Mouse (Mus musculus) cortical plate, adult 2 months (tissue): ENCODE results near the gene Nxnl1. TPM values are rescaled to one million over a fixed set of nuclear protein-coding genes. Genes with fewer than 3 reads are reported as not detected.
"Not testable (repeated sequence)": the region's sequence is repeated elsewhere in the genome, so short reads cannot be mapped to it uniquely, and the experiment has no call there.

ENCODE experiments used
- H3K27ac ChIP-seq: fragments of 200-500 bp; 2 replicates; pipeline ENCODE4 v1.5.1; 2012; ENCODE audit warnings: low read length, control low read depth, inconsistent platforms; ENCODE audit not compliant: insufficient read depth
- H3K4me1 ChIP-seq: fragments of 200-500 bp; 2 replicates; pipeline ENCODE4 v1.6.1; 2011; ENCODE audit warnings: low read length; ENCODE audit not compliant: control insufficient read depth, insufficient read depth
- H3K4me3 ChIP-seq: fragments of 200-500 bp; 2 replicates; pipeline ENCODE4 v1.5.1; 2011; ENCODE audit warnings: mild to moderate bottlenecking, low read length, control low read depth; ENCODE audit not compliant: insufficient read depth
- CTCF ChIP-seq: fragments of 200-500 bp; IDR thresholded peaks from 2 replicates; pipeline ENCODE4 v1.5.1; 2011; ENCODE audit warnings: mild to moderate bottlenecking, control low read depth, low read length; ENCODE audit not compliant: insufficient read depth; ENCODE audit errors: extremely low read depth
- POLR2A ChIP-seq: fragments of 200-500 bp; IDR thresholded peaks from 2 replicates; pipeline ENCODE4 v1.6.1; 2011; ENCODE audit warnings: mild to moderate bottlenecking, low read length, control low read depth; ENCODE audit not compliant: insufficient read depth; ENCODE audit errors: extremely low read depth
- polyA plus RNA-seq: library from polyadenylated mRNA; depleted of rRNA; stranded (reverse); fragments of >200 nt; gene quantifications from 2 replicates; pipeline ENCODE4 v1.2.3, GENCODE M21; 2012

The Nxnl1 gene
- polyA plus RNA-seq, 1 experiment = 0.04 TPM

DNA sequence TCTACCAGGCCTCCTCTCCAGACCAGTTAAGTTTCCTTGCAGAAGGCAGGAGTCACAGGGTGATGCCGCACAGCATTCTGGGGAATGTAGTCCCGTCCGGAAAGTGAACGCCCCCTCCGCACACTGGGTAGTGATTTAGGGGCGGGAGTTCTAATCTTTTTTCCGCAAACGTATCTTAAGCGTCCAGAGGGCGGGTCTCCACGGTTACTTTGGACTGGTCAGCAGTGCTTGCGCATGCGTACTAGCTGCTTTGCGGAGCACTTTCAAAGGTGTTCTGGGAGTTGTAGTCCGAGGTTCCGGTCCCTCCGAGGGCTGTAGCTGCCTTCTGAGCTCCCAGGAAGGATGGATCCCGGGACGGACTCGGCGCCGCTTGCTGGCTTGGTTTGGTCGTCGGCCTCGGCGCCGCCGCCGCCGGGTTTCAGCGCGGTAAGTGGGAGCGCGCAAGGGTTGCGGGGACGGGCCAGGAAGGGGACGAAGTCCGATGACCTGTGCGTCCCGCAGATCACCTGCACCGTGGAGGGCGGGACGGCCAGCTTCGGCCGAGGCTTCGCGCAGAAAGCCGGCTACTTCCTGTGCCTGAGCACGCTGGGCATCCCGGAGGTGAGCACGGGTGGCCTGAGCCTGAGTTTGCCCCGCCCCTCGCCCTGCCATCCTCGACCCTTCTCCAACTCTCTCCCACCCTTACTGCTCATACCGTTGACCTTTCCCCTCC lies 23.6 kb downstream of the Nxnl1 start, which contains the start of gene Mvb12a:
Gene Mvb12a, plus strand, starts transcription at position 291 of the 712 bp plus-strand sequence.
- H3K27ac ChIP-seq = no peak within 1 kb of the TSS
- H3K4me3 ChIP-seq = peak within 1 kb of the TSS; percentile 97
- TF ChIP-seq POLR2A (peak; percentile 73; the same call in 1 of the 2 replicates), CTCF (no peak)
- peaks cover 4% of the 10 kb centered on the region for H3K4me1 ChIP-seq

DNA sequence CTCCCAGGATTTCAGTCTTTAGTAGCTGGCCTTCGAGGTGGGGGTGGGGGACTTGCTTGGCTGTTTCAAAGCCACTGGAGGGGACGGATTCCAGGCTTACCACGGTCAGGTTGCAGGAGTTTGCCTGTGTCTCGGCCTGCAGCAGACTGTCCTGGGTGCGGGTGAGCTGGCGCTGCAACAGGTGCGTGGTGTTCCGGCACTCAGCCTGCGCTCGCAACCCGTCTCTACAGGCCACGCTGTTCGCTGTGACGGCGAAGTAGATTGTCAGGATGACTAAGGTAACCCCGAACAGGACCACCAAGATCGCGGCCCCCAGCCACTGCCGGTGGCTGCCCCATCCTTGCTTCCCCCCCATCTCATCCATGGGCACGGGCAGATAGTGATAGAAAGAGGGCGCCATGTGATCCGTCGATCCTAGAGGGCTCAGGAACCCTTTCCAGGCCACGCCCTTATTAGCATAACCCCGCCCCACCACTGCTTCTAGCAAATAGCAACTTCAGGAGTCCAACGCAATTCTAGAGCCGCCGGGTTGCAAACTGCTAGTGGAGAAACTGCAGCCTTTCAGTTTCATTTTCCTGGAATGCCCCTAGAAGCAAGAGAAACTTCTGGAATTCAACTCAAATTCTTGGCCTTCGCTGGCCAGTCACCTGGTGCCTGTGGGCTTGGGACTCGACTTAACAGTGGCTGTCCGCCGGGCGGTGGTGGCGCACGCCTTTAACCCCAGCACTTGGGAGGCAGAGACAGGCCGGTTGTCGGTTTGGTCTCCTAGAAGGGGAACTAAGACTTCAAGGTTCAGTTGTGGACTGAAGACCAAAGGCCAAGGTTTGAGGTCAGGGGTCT lies 29.2 kb downstream of the Nxnl1 start, which contains the start of gene Bst2:
Gene Bst2, minus strand, starts transcription at position 429 of the 840 bp plus-strand sequence.
- no peak within 1 kb of the TSS for H3K27ac ChIP-seq
- H3K4me1 ChIP-seq = no peaks in the 10 kb centered on the region
- TF ChIP-seq CTCF (no peak), POLR2A (no peak)
- H3K4me3 ChIP-seq = peak within 1 kb of the TSS; percentile 26

DNA sequence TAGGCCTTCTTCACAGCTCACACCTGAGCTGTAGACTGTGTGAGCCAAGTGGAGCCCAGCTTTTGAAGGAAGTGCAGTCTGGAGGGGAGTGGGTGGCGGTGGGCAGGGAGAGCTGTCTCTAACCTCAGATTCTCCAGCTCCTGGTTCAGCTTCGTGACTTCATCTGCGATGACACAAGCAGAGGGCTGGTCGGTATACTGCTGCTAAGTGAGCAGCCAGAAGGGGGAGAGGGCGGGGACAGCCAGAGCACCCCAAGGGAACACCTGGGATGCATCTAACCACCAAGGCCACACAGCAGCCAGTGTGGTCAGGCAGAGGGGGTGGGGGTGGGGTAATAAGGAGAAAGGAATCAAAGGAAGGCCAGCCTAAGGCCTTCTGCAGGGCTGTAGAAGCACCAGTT lies 30.7 kb downstream of the Nxnl1 start:
- H3K4me1 ChIP-seq = no peaks in the 10 kb centered on the region
- H3K4me3 ChIP-seq = no peak overlapping the region
- H3K27ac ChIP-seq = no peak overlapping the region
- no peak for TF ChIP-seq POLR2A
- no peak for TF ChIP-seq CTCF

DNA sequence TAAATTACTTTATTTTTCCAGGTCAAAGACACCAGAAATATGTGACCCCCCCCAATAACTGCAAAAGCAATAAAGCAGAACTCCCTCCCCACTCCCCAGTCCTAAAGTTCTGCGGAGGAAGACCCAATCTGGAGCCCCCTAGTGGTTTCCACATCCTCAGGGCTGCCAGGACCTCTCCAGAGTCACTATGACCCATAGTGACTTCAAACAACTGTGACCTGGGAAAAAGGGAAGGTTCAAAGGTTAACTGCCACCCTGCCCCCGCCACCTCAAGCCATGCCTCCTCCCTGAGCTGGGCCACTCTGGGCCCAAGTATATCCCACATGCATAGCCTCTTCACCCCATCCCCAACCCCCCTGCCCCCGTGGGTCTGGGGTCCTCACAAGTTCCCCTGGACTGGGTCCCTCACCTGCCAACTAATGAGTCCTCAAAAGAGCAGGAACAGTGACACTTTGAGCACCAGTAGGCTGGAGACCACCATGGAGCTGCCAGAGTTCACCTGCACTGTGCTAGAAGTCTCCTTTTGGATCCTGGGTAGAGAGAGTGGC lies 32.1 kb downstream of the Nxnl1 start:
- Histone ChIP-seq H3K4me1 (no peaks in the 10 kb centered on the region), H3K27ac (no peak overlapping the region), H3K4me3 (no peak overlapping the region)
- no peak for TF ChIP-seq CTCF
- TF ChIP-seq POLR2A = no peak

DNA sequence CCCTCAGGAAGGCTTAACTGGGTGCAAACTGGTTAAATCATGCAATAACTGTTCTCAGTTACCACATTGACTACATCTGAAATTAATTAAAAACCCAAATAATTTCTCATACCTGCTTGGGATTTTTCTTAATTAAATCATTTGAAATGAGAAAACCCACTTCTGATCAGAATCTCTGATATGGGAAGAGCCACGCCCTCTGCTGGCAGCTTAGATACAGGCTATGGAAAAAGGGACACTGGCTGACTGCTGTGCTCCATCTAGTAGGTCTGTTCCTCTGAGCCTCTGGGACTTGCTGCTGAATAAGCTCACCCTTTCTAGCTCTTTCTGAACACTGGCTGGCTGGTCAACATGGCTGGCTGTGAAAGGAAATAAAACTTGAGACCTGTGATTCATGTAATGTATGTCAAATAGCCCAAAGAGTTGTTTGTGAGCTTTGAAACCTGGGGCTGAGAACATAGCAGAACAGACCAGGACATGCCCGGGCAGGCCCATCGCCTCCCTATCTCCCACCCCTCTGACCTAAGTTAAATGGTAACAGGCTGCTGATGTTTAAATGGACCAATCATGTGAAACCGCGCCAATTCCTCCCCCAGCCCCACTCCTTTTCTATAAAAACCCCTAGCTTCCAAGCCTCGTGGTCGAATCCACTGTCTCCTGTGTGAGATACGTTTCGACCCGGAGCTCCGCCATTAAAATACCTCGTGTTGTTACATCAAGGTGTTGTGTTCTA lies 35.5 kb downstream of the Nxnl1 start:
- H3K27ac ChIP-seq, H3K4me3 ChIP-seq, H3K4me1 ChIP-seq: not testable (repeated sequence)
- peak; percentile 43 for TF ChIP-seq CTCF

DNA sequence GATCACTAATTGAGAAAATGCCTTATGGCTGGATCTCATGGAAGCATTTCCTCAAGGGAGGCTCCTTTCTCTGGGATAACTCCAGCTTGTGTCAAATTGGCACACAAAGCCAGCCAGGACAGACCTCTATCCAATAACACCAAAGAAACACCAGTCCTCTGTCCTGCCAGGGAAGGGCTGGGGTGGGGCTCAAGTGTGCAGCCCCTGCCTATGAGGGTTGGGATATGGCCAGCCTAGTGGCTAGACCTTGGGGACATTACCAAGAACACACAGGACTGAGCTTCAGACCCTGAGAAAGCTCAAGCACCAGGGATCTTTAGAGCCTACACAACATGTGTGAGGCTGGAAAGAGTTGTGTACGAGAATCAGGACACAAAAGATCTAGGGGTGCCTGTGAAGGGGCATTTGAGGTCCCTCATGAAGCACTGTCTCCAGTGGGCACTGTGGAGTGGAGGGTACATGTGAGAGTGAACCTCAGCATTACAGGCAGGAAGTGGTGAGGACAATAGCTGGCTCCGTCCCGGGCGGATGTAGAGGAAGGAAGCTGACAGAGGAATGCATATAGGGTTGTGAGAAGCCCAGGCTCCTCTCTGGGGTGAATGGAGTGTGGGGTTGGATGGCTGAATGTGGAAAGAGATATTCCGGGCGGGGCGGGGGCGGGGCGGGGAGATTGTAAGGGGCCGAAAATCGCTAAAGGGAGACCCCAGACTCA lies 37.9 kb downstream of the Nxnl1 start:
- H3K27ac ChIP-seq = 0 out of 2 replicates have a peak overlapping the region, but pooled peaks have one; percentile 12
- H3K4me3 ChIP-seq = no peak overlapping the region
- no peak for TF ChIP-seq POLR2A
- TF ChIP-seq CTCF = no peak
- H3K4me1 ChIP-seq = no peaks in the 10 kb centered on the region

DNA sequence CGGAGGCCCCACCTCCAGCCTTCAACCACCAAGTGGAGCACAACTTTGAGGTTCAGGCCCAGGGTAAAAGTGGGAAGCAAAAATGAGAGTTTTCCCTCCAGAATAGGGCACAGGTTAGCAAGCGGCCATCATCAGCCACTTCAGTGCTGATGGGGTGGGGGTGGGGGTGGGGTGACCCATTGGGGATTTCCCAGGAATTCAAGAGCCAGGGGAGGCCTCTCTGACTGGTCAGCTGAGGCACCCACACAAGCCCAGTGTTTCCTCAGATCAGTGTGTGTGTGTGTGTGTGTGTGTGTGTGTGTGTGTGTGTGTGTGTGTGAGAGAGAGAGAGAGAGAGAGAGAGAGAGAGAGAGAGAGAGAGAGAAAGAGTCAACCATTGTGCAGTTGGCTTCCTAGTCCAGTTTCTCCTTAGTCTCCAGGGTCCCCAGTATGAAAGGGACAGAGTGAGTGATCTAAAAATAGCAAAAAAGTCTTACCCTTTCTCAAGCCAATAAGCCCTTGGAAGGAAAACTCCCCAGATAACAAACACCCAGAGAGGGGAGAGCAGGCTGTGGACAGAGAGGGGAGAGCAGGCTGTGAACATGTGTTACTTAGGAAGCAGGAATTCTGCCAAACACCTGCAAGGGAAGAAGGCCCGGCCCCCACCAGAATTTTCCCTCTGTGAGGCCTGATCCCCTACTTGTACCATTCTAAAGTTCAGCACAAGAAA lies 39.1 kb downstream of the Nxnl1 start:
- Histone ChIP-seq H3K4me1 (no peaks in the 10 kb centered on the region), H3K27ac (no peak overlapping the region), H3K4me3 (no peak overlapping the region)
- no peak for TF ChIP-seq CTCF
- no peak for TF ChIP-seq POLR2A

DNA sequence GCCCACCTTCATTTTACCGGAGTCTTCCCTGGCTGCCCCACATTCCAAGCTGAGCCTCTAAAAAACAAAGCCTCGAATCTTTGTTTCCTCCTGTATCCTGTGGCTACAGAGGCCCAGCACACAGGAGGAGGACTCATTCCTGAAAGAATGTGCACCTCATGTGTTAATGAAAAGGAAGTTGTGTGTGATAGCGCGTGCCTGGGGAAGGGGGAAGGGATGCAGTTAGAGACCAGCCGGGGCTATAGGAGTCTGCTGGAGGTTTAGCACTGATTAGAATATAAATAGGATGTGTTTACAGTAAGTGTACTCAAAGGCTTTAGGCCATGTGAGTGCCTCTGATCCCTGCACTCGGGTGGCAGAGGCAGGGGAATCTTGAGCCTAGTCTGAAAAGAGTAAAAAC lies 40.1 kb downstream of the Nxnl1 start:
- no peak overlapping the region for H3K4me3 ChIP-seq
- H3K4me1 ChIP-seq = no peaks in the 10 kb centered on the region
- TF ChIP-seq CTCF (no peak), POLR2A (no peak)
- H3K27ac ChIP-seq = no peak overlapping the region
